Mouse (Mus musculus): ENCODE measurements around the gene Crocc.

Gene Crocc

GRCm38 (mm10) chr4:141066709-141067515 is 6.6 kb upstream of the Crocc start:
- peak; percentile 74 for DNase-seq

GRCm38 (mm10) chr4:141065123-141065522 is 4.8 kb upstream of the Crocc start:
- peak; percentile 94 for DNase-seq

- DNase-seq: no peak
Observed at GRCm38 (mm10) chr4:141064104-141064659, 3.8 kb upstream of the Crocc start.

GRCm38 (mm10) chr4:141059616-141060425 is 529 bp downstream of the Crocc start:
- DNase-seq: peak; percentile 25

GRCm38 (mm10) chr4:141058835-141059234 is 1.5 kb downstream of the Crocc start:
- no peak for DNase-seq

GRCm38 (mm10) chr4:141056970-141057369 is 3.4 kb downstream of the Crocc start:
- no peak for DNase-seq

- no peak for DNase-seq
Observed at GRCm38 (mm10) chr4:141053568-141054161, 6.7 kb downstream of the Crocc start.

- no peak for DNase-seq
Observed at GRCm38 (mm10) chr4:141053138-141053537, 7.2 kb downstream of the Crocc start.

- DNase-seq: no peak
Observed at GRCm38 (mm10) chr4:141052442-141052841, 7.9 kb downstream of the Crocc start.

- DNase-seq: peak; percentile 32
Observed at GRCm38 (mm10) chr4:141049476-141049835, 10.9 kb downstream of the Crocc start.

GRCm38 (mm10) chr4:141048810-141049475 is 11.4 kb downstream of the Crocc start:
- no peak for DNase-seq

- peak; percentile 71 for DNase-seq
Observed at GRCm38 (mm10) chr4:141044816-141045215, 15.5 kb downstream of the Crocc start.

- DNase-seq: no peak
Observed at GRCm38 (mm10) chr4:141041117-141041516, 19.2 kb downstream of the Crocc start.

GRCm38 (mm10) chr4:141033606-141034549 is 26.5 kb downstream of the Crocc start:
- peak; percentile 83 for DNase-seq

GRCm38 (mm10) chr4:141031733-141032132 is 28.6 kb downstream of the Crocc start:
- peak; percentile 81 for DNase-seq

GRCm38 (mm10) chr4:141030541-141031206 is 29.7 kb downstream of the Crocc start:
- DNase-seq: no peak

GRCm38 (mm10) chr4:141024992-141025391 is 35.4 kb downstream of the Crocc start:
- DNase-seq: no peak

GRCm38 (mm10) chr4:141024052-141024451 is 36.3 kb downstream of the Crocc start:
- peak; percentile 60 for DNase-seq

GRCm38 (mm10) chr4:141021614-141021929 is 38.8 kb downstream of the Crocc start:
- no peak for DNase-seq

GRCm38 (mm10) chr4:141020811-141021613 is 39.3 kb downstream of the Crocc start:
- DNase-seq: peak; percentile 51

Data from lung, postnatal 36 days (tissue).